Mouse (Mus musculus): ENCODE measurements at regions not wholly inside any gene's neighbourhood (a gene's known extent, or its start where the extent isn't known, plus 50 kb on each side); places are given as distances from the start of the nearest gene placed in this dataset.
A peak's percentile ranks its signal among the peaks of the same experiment; 100 is the strongest.
"Not testable (repeated sequence)": the region's sequence is repeated elsewhere in the genome, so short reads cannot be mapped to it uniquely, and the experiment has no call there.

DNA sequence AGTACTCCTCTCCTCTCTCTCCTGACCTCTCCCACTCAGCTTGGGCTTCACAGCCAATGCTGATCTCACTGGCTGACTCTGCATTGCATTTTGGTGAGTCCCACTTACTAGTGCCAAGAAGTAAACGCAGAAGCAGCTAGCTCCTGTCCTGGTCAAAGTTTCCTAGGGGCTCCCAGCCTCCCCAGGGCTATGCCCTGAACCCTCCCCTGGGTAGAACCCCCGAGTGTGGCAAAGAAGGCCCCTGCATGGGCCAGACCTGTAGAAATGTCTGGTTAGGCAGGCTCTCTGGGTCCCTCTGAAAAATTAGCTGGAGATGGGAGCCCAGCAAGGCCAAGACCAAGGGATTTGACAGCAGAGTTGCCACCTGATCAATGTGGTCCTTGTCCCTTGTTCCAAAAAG is 454.3 kb downstream of the Gm10330 start:
- H3K4me3 ChIP-seq; H3K4me1 ChIP-seq; H3K36me3 ChIP-seq; H3K9ac ChIP-seq; H3K9me3 ChIP-seq; H3K4me2 ChIP-seq (replicated peaks); ATAC-seq (ENCODE audit: low FRiP score, low read depth); H3K27me3 ChIP-seq (replicated peaks); H3K27ac ChIP-seq: not testable (repeated sequence)
- 45% methylated on average over 2 of the region's 2 CpGs for WGBS

DNA sequence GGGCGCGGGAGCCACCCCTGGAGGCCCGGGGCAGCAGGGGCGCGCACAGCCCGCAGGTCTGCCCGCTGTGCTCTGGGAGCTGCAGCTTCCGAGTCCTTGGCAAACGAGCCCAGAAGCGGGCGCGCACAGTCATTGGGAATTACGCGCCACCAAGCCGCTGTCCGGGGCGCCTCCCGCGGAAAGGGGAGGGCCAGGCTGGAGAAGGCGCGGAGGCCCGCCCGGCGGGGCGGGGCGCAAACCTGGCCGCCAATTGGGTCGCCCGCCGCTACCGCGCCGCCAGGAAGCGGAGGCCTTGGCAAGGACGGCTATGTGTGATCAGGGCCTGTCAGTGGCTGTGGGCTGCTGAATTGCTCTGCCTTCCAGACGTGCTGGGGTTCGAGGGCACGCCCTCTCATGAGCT is 464.9 kb downstream of the Gm10330 start:
- WGBS = under 1% methylated on average over 35 of the region's 38 CpGs

More for the DNA sequence above, 464.9 kb downstream of the Gm10330 start:
- H3K4me2 ChIP-seq (replicated peaks) = peak overlapping the region; percentile 54
- H3K36me3 ChIP-seq; H3K27ac ChIP-seq; H3K27me3 ChIP-seq (replicated peaks); H3K9ac ChIP-seq; H3K4me1 ChIP-seq; H3K9me3 ChIP-seq; ATAC-seq (ENCODE audit: low FRiP score, low read depth): not testable (repeated sequence)
- peak overlapping the region; percentile 34 for H3K4me3 ChIP-seq
